Mouse (Mus musculus) erythroblast, embryonic 14.5 days (primary cell): ENCODE results near the gene Inka1.

ENCODE experiments used
- GATA1 ChIP-seq: IDR thresholded peaks from 2 replicates; pipeline ENCODE4 v1.6.1; 2012; ENCODE audit warnings: low read length, inconsistent platforms, mixed read lengths
- TAL1 ChIP-seq: IDR thresholded peaks from 3 replicates; pipeline ENCODE4 v1.6.1; 2012; ENCODE audit warnings: low read length, inconsistent platforms, mixed read lengths

DNA sequence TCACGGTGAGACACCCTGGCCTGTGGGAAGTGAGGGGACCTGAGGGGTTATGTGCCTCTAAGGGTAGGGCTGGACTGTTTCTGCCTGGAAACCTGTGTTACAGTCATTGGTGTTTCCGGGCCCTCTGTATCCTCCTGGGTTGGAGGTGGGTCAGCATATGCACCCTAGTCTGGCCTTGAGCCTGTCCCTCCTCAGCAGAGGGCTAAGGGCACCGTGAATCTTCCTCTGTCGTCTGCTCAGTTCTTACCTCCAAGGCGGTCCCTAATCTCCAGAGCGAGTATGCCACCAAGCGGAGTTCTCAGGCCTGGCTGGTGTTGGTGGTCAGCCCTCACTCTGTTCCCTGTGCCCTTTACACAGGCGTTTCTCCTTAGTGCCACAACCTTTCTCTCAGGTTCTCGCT, 22.8 kb downstream of the Inka1 start:
- TF ChIP-seq TAL1, result no peak
- no peak for TF ChIP-seq GATA1
